Mouse (Mus musculus) 416B (cell line): ENCODE data around the gene Fam104a.

Experiments
- DNase-seq: peaks from one replicate; pipeline ENCODE4 v3.0.0; 2011; ENCODE audit warnings: low read depth

Gene Fam104a

DNA sequence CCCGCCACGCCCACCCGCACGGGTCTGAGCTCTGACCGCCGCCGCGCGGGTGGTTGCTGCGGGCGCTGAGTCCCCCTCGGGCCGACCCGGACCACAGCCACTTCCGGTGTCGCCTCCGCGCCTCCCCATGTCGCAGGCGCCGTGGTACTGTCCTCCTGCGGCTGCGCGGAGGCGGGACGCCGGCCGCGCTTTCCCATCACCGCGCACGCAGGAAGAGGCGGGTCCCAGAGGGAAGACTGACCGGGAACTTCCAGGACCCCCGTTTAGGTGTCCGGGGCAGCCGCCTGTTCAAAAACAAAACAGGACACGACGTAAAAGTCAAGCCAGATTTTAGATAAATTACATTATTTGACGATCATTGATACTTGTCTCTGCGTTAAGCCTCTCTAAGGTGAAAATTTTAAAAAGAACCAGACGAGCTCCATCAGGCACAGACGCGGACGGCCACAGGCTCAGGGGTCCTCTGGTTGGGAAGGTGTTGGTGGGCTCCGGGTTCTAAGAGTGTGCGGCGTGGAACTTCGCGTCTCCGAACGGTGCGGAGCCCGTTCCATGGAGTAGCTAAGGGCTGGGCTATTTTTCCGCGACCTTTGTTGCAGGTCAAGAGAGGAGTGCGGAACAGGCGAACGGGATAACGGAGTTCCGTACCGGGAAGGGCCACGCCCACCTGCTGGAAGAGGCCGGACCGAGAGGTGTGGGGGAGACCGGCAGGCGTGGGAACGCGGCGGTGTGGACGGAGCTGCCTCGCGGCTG is at the start of gene Fam104a, which contains the start of gene D11Wsu47e:
TSS of gene Fam104a (minus strand) at position 199 of the 750 bp plus-strand sequence.
TSS of gene D11Wsu47e (plus strand) at position 456 of the 750 bp plus-strand sequence.
- peak; percentile 96 for DNase-seq

- DNase-seq = peak; percentile 17
Measured at GRCm38 (mm10) chr11:113731945-113732612, 48.1 kb upstream of the Fam104a start.

GRCm38 (mm10) chr11:113730879-113731278 is 46.9 kb upstream of the Fam104a start:
- no peak for DNase-seq

GRCm38 (mm10) chr11:113729917-113730316 is 46.0 kb upstream of the Fam104a start:
- DNase-seq = peak; percentile 49

GRCm38 (mm10) chr11:113729239-113729638 is 45.3 kb upstream of the Fam104a start:
- no peak for DNase-seq

DNA sequence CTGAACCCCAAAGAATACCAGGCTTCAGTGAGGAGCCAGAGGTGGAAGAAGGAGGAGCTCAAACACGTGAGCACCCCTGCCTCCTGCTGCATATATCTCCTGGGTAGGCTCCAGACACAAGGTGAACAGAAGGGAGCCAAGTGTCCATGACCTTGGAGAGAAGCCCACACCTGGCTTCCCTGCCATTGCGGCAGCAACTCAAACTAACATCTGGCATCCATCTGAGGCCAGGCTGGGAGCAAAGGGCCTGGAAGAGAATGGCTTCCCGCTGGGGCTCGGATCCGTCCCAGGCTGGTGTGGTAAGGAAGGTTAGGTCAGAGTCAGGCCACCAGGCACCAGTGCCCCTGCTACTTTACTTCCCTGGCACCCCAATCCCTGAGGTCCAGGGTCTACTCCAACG is 44.0 kb upstream of the Fam104a start:
- DNase-seq = no peak

DNA sequence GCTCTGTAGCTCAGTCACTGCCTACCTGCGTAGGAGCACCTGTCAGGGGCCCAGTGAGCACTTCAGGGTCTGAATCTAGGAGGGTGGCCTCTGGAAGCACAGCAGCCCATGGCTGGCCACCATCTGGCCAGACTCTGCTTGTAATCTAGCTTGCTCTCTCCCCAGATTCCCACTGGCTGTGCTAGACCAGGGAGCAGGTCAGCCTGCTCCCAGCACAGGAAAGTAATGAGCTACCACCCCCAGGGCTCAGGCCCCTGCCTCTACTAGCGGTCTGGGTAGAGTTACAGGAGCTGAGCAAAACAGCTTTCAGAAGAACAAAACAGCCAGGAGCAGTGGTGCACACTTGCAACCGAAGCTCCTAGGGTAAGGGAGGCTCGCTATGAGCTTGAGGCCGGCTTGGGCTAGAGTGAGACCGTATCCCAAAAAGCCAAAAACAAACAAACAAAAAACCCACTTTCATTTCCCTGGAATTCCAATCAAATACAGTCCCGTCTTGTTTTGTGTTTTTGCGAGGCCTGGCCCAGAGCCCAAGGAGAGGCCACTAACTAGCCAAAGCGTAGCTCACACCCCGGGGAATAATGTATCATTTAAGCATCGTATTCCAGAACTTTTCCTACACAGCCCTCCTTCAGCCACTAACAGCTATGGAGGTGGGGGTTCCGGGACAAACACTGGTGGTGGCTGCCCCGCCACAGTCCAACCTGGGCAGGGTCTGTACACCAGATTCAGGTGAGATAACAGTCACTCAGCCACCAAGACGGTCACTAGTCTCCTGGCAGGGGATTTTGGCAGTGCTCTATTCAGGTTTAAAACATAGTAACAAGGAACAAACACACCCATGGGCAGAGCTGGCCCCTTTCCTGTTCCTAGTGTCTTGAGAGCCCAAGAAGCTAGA is 43.3 kb upstream of the Fam104a start:
- DNase-seq = no peak

DNA sequence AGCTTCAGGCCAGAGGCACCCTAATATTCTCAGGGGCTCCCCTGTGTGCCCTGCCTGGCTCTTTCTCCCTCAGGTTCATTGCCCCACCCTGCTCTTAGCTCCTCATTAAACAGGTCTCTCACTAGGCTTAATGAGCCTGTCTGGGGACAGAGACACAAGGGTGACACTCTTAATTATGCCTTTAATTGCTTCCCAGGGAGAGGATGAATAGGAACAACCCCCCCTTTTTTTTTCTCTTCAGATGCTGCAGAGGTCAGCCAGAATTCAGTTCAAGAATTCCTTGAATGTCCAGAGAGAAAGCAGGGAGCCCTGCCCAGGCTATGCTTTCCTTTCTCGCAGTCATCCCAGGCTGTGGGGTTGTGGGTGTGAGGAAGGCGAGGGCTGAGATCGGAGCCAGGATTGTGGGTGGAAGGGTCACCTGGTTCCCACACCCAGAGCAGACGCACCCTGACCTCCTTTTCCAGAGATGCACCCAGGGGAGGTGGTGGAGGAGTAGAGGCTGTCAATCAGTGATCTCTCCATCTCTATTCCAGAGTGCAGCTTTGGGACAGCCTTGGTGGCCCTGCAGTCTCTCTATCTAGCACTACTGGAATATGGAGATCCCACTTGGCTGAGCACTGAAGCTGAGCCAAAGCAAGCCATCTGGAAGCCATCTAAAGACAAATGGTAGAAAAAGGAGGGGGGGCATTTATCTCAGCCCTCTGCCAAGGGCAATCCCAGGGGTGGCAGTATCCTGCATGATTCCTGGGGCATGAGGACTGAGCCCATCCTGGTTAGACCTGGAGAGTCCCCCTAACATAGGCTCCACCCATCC is 41.5 kb upstream of the Fam104a start:
- DNase-seq = no peak

DNA sequence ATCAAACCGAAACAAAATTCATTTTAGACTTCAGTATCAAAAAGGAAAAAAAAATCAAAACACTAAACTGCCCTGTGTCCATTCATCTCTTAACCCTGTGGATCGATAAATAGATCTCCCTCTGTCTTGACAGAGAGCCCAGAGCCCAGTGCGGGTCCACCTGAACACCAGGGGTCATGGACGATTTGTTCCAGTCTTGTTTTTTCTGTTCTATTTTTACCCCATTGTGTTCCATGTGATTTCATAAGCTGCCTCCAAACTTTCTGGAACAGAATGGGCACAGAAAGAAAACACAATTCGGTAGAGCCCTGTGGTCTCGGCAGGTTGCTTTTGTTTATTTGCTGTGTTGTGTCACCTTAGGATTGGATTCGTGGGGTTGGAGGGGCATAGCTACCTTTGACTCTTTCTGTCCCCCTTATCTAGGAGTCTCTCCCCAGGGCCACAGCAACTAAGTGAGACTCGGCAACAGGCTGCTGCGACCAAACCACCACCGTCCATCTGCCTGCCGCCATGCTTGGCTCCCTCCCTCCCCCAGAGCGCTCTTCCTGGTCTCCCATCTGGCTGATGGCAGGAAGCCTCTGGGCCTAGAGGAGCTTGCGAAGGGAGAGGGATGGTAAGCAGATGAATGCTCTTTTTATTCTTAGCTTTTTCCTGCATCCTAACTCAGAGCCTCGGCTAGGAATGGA is 38.6 kb upstream of the Fam104a start:
- DNase-seq = no peak

GRCm38 (mm10) chr11:113717767-113718424 is 33.9 kb upstream of the Fam104a start:
- no peak for DNase-seq

GRCm38 (mm10) chr11:113716132-113716531 is 32.2 kb upstream of the Fam104a start:
- DNase-seq = no peak

- peak; percentile 67 for DNase-seq
Measured at GRCm38 (mm10) chr11:113715078-113715674, 31.2 kb upstream of the Fam104a start.

DNA sequence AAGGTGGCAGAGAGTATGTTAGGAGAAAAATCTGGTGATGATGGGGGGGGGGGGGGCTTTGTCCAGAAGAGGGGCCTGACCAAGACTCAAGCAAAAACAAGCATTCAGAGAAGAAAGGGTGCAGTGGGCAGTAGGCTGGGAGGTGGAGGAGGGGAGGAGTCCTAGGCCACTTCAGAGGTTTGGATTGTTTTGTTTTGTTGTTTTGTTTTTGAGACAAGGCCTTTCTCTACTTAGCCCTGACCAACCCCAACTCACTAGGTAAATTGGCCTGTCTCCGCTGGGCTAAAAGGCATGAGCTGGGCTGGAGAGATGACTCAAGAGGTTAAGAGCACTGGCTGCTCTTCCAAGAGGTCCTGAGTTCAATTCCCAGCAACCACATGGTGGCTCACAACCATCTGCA is 27.1 kb upstream of the Fam104a start:
- DNase-seq = no peak

- DNase-seq = no peak
Measured at GRCm38 (mm10) chr11:113710257-113710777, 26.4 kb upstream of the Fam104a start.

GRCm38 (mm10) chr11:113709731-113710256 is 25.8 kb upstream of the Fam104a start, which contains the start of gene Cpsf4l:
Cpsf4l (minus strand) TSS chr11:113710017.
- DNase-seq = no peak

DNA sequence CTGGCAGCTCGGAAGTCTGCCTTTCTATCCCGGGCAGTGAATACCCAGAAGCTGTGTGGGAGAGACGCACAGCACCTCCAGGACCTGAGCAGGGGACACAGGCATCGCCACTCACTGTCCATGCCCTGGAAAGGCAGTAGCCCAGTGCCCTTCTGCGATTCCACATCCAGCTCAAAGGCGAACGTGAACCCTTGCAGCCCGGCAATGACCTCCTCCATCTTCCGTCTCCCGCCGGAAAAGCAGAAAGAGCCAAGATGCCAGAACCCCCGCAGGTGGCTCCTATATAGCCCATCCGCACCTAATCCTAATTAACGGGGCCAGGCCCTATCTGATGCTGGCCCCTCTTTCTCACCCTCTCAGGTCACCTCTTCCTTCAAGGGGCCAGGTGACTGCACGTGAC is 25.3 kb upstream of the Fam104a start:
- no peak for DNase-seq

DNA sequence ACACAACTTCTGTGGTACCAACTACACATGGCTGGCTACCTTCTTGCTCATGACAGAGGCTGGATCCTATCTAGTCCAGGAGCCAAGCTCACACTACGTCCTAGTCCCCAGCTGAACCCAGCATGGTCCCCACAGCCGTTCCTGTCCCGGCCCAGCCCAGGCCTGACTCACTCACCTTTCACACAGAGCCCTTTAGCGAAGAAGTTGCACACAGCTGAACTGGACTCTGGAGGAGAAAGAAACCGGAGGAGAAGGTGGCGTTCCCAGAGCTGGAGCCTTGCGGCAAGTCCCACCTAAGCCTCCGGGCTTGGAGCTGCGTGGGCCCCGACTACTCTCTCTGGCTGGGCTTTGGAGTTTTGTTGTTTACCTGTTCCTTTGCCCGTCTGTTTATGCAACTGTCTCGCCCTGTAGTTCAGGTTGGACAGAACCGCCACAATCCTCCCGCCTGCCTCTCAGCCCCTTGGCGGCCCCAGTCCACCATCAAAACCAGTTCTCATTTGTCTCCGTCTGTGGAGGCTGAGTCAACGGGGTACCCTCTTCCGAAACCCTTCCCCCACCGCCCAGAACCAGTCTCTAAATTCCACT is 24.8 kb upstream of the Fam104a start:
- no peak for DNase-seq

DNA sequence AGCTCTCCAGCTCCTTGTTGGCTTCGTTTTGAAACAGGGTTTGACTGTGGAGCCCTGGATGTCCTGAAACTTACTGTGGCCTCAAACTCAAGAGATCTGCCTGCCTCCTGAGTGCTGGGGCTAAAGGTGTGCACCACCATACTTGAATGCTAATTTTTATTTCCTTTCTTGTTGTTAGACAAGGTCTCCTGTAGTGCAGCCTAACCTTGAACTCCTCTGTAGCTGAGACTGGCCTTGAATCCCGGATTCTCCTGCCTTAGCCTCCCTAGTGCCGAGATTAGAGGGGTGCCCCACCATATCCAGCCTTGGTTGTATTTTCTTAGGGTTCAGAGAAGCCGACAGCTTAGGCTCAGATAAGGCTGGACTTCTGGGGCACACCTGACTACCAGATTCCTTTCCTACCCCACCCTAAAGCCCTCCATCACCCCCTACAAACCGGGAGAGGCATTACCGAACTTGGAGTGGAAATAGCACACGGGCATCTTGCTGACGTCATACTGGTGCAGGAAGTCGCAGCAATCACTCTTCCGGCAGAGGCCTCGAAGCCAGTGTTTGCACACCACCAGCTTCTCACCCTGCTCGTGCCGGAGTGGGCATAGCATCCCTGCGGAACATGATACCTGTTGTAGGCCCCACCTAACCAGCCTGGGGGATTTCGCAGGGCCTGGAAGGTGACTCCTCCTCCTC is 22.2 kb upstream of the Fam104a start:
- no peak for DNase-seq
